Mouse (Mus musculus) B cell, adult (primary cell): Measurements from ENCODE around the gene Mxra7. TPM values are rescaled to one million over a fixed set of nuclear protein-coding genes. Genes with fewer than 3 reads are reported as not detected.

ENCODE experiments used
- total RNA-seq: library from RNA; stranded (reverse); gene quantifications from 4 replicates; pipeline ENCODE4 v1.2.4, GENCODE M21; 2023; ENCODE audit not compliant: inconsistent age

The Mxra7 gene
- not detected in 4 replicates for total RNA-seq

GRCm38 (mm10) chr11:116827534-116828165 lies at the start of gene Mxra7:
TSS of gene Mxra7 (minus strand) at chr11:116828046.

GRCm38 (mm10) chr11:116852891-116853511 lies 25.2 kb upstream of the Mxra7 start, which contains the start of gene Srsf2:
TSS of gene Srsf2 (minus strand) at chr11:116853094.

GRCm38 (mm10) chr11:116852291-116852890 lies 24.5 kb upstream of the Mxra7 start, which contains the start of gene Mfsd11:
TSS of gene Mfsd11 (plus strand) at chr11:116852440.

DNA sequence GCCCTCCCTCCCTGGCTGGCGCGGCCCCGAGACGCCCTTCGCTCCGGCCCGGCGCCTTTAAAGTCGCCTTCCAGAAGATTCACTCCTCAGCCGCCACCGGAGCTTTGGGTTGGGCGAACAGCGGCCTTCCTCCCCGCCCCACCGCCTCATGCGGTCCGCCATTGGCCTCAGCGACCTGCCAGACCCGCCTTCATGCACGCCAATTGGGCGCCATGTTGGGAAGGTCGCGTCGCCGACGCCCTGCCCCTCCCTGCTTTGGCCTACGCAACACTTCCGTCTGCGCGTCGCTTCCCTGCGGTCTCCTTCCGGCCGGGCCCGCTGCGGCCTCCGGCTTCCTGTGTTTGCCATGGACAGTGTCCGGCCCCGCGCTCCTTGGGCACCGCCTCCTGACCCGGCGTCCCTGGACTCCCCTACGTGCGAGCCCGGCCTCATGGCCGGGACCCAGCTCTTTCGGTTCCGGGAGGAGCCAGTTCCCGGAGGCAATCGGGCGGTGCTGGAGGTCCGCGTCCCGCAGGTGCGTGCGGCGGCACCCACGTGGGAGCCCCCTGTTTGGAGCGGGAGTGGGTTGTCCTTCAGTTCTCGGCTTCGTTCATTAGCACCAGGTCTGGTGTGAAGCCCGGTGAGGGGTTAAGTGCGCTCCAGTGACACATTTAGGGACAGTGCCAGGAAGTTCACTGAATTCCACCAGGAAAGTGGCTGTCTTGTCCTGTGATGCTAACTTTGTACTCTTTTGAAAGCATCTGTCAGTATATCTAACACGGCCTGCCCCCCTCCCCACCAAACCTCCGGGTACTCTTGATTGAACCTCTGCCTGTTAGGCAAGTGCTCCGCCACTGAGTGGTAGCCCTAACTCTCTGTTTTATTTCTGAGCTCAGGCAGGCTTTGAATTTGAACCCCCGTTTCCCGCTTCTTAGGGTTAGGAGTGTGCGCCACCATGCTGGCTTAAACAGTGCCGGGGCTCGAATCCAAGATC lies 15.7 kb upstream of the Mxra7 start, which contains the start of the genes Mettl23 and Jmjd6:
Gene Mettl23, plus strand, starts transcription at position 18 of the 973 bp plus-strand sequence.
Gene Jmjd6, minus strand, starts transcription at position 189 of the 973 bp plus-strand sequence.

DNA sequence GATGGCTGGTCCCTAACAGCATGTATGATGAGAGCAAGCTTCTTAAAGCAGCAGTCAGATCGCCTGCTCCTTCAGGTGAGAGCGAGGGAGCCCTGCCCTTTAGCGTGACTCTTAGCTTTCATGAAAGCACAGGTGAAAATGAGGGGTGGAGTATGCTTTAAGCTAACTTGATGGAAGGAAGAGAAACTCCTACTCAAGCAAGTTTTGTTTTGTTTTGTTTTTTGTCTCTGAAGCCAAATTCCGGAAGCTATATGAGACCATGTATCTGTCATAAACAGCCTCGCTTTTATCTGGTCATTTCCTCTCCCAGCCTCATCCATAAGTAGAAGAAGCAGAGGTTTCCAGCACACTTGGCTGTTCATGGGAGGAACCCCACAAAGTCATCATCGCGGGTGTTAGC lies 52.4 kb downstream of the Mxra7 start, which contains the start of gene St6galnac1:
Gene St6galnac1, minus strand, starts transcription at position 101 of the 400 bp plus-strand sequence.

Other genes starting within 250 kb of the Mxra7 start
- gene Ube2o, start 246.6 kb downstream of the Mxra7 start, total RNA-seq, result 22.5 to 26.3 TPM (median 24.5 TPM) in 4 replicates
- not detected in 4 replicates for gene Aanat, start 241.6 kb downstream of the Mxra7 start, total RNA-seq
- gene Rhbdf2, start 201.0 kb downstream of the Mxra7 start, total RNA-seq, result 76.5 to 83.8 TPM (median 80.3 TPM) in 4 replicates
- gene Prcd, start 174.5 kb downstream of the Mxra7 start, total RNA-seq, result not detected in 4 replicates
- gene Cygb, start 173.7 kb downstream of the Mxra7 start, total RNA-seq, result not detected in 4 replicates
- gene St6galnac1, start 52.5 kb downstream of the Mxra7 start, total RNA-seq, result not detected in 4 replicates
- gene Mettl23, start 15.2 kb upstream of the Mxra7 start, total RNA-seq, result 61.9 to 71.2 TPM (median 68.1 TPM) in 4 replicates
- gene Jmjd6, start 15.4 kb upstream of the Mxra7 start, total RNA-seq, result 59.5 to 72.1 TPM (median 67.0 TPM) in 4 replicates
- 20.7 to 32.2 TPM (median 27.6 TPM) in 4 replicates for gene Mfsd11, start 24.4 kb upstream of the Mxra7 start, total RNA-seq
- 356 to 378 TPM (median 365 TPM) in 4 replicates for gene Srsf2, start 25.0 kb upstream of the Mxra7 start, total RNA-seq
- gene Mgat5b, start 90.8 kb upstream of the Mxra7 start, total RNA-seq, result not detected in 4 replicates